Mouse (Mus musculus): Measurements from ENCODE around the gene Lclat1. TPM values are rescaled to one million over a fixed set of nuclear protein-coding genes. Genes with fewer than 3 reads are reported as not detected.

Gene Lclat1
- total RNA-seq, 2 experiments from 2014 or later: 39.4 to 48.0 TPM

- peak; percentile 28 to 35 for DNase-seq
Measured at GRCm38 (mm10) chr17:73196139-73196538, 88.4 kb downstream of the Lclat1 start.

GRCm38 (mm10) chr17:73197724-73198123 is 89.9 kb downstream of the Lclat1 start:
- no peak for DNase-seq

GRCm38 (mm10) chr17:73199387-73199786 is 91.6 kb downstream of the Lclat1 start:
- no peak for DNase-seq

- DNase-seq: no peak
Measured at GRCm38 (mm10) chr17:73200380-73200779, 92.6 kb downstream of the Lclat1 start.

GRCm38 (mm10) chr17:73203642-73204332 is 96.0 kb downstream of the Lclat1 start:
- no peak for DNase-seq

- no peak for DNase-seq
Measured at GRCm38 (mm10) chr17:73210960-73211531, 103.3 kb downstream of the Lclat1 start.

- no peak for DNase-seq
Measured at GRCm38 (mm10) chr17:73212754-73213153, 105.0 kb downstream of the Lclat1 start.

GRCm38 (mm10) chr17:73213187-73213586 is 105.4 kb downstream of the Lclat1 start:
- no peak for DNase-seq

- no peak for DNase-seq
Measured at GRCm38 (mm10) chr17:73213677-73214076, 105.9 kb downstream of the Lclat1 start.

- no peak for DNase-seq
Measured at GRCm38 (mm10) chr17:73217274-73217673, 109.5 kb downstream of the Lclat1 start.

GRCm38 (mm10) chr17:73220746-73221145 is 113.0 kb downstream of the Lclat1 start:
- no peak for DNase-seq

- DNase-seq: no peak
Measured at GRCm38 (mm10) chr17:73222077-73222476, 114.3 kb downstream of the Lclat1 start.

GRCm38 (mm10) chr17:73225442-73225841 is 117.7 kb downstream of the Lclat1 start:
- DNase-seq: no peak

GRCm38 (mm10) chr17:73225996-73226395 is 118.2 kb downstream of the Lclat1 start:
- no peak for DNase-seq

GRCm38 (mm10) chr17:73226595-73226994 is 118.8 kb downstream of the Lclat1 start:
- no peak for DNase-seq

GRCm38 (mm10) chr17:73227361-73227760 is 119.6 kb downstream of the Lclat1 start:
- no peak for DNase-seq

- DNase-seq: no peak
Measured at GRCm38 (mm10) chr17:73229445-73230155, 121.8 kb downstream of the Lclat1 start.

- no peak for DNase-seq
Measured at GRCm38 (mm10) chr17:73230340-73230989, 122.7 kb downstream of the Lclat1 start.

GRCm38 (mm10) chr17:73231337-73231736 is 123.6 kb downstream of the Lclat1 start:
- DNase-seq: no peak

- no peak for DNase-seq
Measured at GRCm38 (mm10) chr17:73232593-73232992, 124.8 kb downstream of the Lclat1 start.

- no peak for DNase-seq
Measured at GRCm38 (mm10) chr17:73233975-73234374, 126.2 kb downstream of the Lclat1 start.

- DNase-seq: peak; percentile 72 to 80
Measured at GRCm38 (mm10) chr17:73237178-73237853, 129.5 kb downstream of the Lclat1 start.
